Mouse (Mus musculus) retina, postnatal 7 days (tissue): ENCODE results near the gene Vmn1r122.
"Not testable (repeated sequence)": the region's sequence is repeated elsewhere in the genome, so short reads cannot be mapped to it uniquely, and the experiment has no call there.

Experiments
- DNase-seq: peaks from one replicate; pipeline ENCODE4 v3.0.0-alpha.2; 2012; ENCODE audit warnings: low read depth, low spot score

Gene Vmn1r122

DNA sequence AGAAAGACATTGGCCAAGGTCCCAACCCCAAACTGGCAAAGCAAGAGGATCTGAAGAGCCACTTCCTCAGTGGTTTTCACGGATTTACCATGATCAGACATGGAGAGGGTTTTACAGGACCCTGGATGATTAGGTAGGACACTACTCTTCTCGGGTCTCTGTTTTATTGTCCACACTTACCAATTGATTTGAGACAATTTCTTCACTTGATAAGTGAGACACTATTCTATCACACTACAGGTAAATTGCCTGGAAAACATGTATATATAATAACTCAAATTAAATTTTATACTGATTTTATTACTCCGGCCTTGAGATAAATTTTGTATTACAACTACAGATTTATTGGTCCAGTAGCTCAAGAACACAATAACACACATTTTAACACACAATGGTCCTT, at the start of gene Vmn1r122:
Vmn1r122 (minus strand) TSS at position 101 of the 400 bp plus-strand sequence.
- not testable (repeated sequence) for DNase-seq

DNA sequence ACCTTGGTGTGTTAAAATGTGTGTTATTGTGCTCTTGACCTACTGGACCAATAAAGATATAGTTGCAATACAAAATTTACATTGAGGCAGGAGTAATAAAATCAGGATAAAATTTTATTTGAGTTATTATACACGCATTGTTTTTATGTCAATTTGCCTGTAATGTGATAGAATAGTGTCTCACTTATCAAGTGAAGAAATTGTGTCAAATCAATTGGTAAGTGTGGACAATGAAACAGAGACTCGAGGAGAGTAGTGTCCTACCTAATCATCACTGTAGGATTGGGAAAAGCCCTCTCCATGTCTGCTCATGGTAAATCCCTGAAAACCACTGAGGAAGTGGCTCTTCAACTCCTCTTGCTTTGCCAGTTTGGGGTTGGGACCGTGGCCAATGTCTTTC, 28.0 kb upstream of the Vmn1r122 start, which contains the start of gene Vmn1r123:
Vmn1r123 (plus strand) TSS at position 301 of the 400 bp plus-strand sequence.
- DNase-seq: not testable (repeated sequence)

DNA sequence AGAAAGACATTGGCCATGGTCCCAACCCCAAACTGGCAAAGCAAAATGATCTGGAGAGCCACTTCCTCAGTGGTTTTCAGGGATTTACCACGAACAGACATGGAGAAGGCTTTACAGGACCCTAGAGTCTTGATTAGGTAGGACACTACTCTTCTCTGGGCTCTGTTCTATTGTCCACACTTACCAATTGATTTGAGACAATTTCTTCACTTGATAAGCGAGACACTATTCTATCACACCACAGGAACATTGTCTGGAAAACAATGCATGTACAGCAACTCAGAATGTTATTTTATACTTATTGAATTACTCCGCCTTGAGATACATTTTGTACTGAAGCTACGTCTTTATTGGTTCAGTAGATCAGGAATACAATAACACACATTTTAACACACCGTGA, 35.5 kb downstream of the Vmn1r122 start, which contains the start of gene Vmn1r121:
Vmn1r121 (minus strand) TSS at position 101 of the 400 bp plus-strand sequence.
- not testable (repeated sequence) for DNase-seq
